Mouse (Mus musculus) right cerebral cortex, postnatal 10 days (tissue): ENCODE results near the gene Runx2.

Experiments
- DNase-seq, 2 experiments: peaks; one replicate each; pipeline ENCODE4 v3.0.0; 2021; ENCODE audit warnings: low spot score in 2 of 2

Gene Runx2

DNA sequence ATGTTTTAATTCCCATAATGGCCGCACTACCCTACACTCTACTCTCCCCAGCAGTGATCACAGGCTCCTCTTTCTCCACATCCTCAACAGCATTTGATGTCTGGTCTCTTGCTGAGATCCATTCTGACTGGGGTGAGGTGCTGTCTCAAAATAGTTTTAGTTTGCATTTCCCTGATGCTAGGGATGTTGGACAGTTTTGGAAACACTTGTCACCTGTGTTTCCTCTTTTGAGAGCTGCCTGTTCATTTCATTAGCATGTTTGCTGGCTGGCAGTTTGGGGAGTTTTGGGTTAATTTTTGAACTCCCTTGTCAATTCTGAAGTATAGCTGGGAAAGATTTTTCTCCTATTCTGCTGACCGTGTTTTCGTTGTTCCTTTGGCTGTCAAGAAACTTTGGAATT, 340.3 kb downstream of the Runx2 start:
- no peak for DNase-seq

- DNase-seq, result no peak
Measured at GRCm38 (mm10) chr17:44472695-44473094, 341.9 kb downstream of the Runx2 start.

- DNase-seq, result no peak
Measured at GRCm38 (mm10) chr17:44463679-44464078, 350.9 kb downstream of the Runx2 start.

GRCm38 (mm10) chr17:44460156-44460555, 354.4 kb downstream of the Runx2 start:
- DNase-seq, result no peak

DNA sequence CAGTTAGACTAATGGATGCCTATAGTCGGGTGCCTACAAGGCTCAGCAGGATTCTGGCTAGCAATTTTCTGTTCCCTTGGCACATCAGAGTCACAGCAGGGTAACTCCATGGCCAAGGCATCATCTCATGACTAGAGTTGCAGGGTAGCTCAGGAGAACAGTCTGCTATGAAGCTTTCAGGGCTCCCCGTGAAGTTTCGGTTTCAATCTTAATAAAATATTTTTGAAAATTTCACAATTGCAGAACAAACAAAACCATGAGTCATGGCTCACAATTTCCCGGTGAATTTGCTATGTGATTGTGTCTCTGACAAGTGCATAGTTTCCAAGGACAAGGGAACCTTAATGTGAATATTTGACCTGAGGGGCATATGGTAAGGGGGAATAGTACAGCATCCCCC, 355.6 kb downstream of the Runx2 start:
- DNase-seq, result no peak

GRCm38 (mm10) chr17:44456696-44457095, 357.9 kb downstream of the Runx2 start:
- DNase-seq, result no peak

DNA sequence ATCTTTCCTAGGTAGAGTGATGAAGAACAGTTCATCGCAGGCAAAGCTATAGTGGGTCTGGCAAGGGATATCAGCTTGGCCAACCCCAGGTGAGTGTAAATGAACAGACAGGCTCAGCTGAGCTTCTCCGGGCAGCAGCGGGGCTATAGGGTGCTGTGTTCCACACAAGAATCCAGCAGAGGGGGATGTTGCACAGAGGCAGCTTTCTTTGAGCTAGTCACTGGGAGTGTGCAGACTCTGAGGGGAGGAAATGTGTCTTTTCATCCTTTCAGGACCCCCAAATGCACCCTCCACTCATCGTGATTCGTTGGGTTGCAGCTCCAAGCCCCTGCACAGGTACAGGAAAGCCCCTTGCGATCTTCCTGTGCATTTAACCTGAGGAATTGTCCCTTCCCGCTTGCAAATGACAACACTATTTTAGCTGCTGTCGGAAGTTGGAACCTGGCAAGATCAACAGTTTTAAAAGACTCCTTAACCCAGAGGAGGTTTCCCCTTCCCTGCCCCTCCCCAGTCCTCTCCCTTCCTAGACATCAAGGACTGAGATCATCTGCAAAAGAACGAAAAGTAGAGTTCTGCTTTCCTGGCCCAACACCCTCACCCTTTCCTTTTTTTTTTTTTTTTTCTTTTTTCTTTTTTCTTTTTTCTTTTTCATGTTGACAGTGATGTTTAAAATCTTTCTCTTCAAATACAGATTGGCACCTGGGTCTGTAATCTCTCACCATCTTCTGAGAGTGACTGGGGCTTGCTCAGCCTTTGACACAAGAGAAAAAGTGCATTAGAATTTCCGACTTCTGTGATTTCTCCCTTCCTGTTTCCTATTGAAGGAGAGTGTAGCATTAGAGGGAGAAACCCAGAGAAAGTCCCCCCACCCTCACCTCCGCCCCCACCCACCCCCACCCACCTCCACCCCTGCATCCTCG, 358.7 kb downstream of the Runx2 start:
- peak; percentile 66 to 78 for DNase-seq

DNA sequence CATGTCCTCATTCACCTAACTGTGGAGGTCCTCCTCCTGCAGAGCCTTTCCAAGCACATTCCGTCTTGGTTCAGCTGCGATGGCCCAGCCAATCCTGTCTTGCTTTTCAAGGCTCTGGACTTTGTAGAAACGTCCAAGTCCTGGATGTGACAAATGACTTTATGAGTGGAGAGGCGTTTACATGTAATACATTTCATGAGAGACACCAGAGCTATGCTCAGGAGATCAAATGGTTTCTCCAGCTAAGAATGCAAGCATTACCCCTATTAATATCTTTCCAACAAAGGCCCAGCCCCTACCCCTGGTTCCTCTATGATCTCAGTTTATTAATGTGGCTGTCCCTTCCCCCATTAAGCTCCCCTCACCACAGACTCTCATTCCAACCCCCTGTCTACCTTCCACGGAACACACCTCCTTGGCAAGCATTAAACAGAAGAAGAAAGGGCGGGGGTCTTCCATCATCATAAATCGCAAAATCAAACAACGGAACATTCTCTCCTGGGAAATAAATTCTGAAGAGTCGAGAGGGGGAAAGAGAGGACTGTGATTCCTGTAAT, 364.6 kb downstream of the Runx2 start:
- no peak for DNase-seq
